In genomic region chr10:109573200-109573599, GRCm38 (mm10) we compare ENCODE assay signal across 18 mouse cellular contexts.
DNase-seq lines count a peak whose midpoint lies in the region; ATAC-seq lines count a peak whose summit lies in the region.
"Had no signal": no experiment of that assay in that cellular context is flagged by ENCODE, and none has a peak within 500 bp of the region (broad histone marks: within the 10 kb centered on the region; RNA-seq: fewer than 3 reads in every experiment).

No protein-coding gene starts in this region.

- intact Hi-C loops in left cerebral cortex, postnatal 4 days (cut with DNase I), result no loop called here
- intact Hi-C loops in left cerebral cortex, postnatal 25 days (cut with DNase I), result no loop called here

- no peak for DNase-seq in cerebellum, postnatal 4 days (ENCODE audit: low spot score in 2 of 2)
- peak; percentile 70 for DNase-seq in cerebellum, adult 9-10 months
- DNase-seq in cerebellum, postnatal 36 days, result no peak
- peak; percentile 48 for DNase-seq in left cerebral cortex, postnatal 4 days
- no peak for DNase-seq in left cerebral cortex, postnatal 25 days (ENCODE audit: low spot score in 2 of 2)
- peak; percentile 83 to 86 for DNase-seq in cerebellum, postnatal 10 days
- no peak for DNase-seq in T-cell, adult 2 months (ENCODE audit: low spot score)
- DNase-seq: adrenal gland, postnatal 10 days; adrenal gland, postnatal 36 days; gastrocnemius, adult 2 months; gastrocnemius, postnatal 14 days; heart, adult 11 months; kidney, adult 11 months; kidney, adult 8-10 months had no signal

- peak; percentile 80 for ATAC-seq in cerebellum, adult (ENCODE audit: insufficient number of reproducible peaks, low FRiP score, low TSS enrichment)
- ATAC-seq: forebrain, embryonic 13.5 days; forebrain, embryonic 16.5 days; intestine, embryonic 15.5 days had no signal

Comparison
In these comparisons a context has a peak if more than half of its experiments do, and no peak if none do; other contexts are left out.
1. DNase-seq: peak in cerebellum, adult 9-10 months (single experiment), left cerebral cortex, postnatal 4 days (single experiment) and cerebellum, postnatal 10 days (2 of 2); none in cerebellum, postnatal 4 days (0 of 2), cerebellum, postnatal 36 days (0 of 2), left cerebral cortex, postnatal 25 days (0 of 2) and T-cell, adult 2 months (single experiment).